Mouse (Mus musculus) heart, adult 2 months (tissue): Measurements from ENCODE around the gene Dnajc5.

ENCODE experiments used
- CTCF ChIP-seq: fragments of 200-600 bp; IDR thresholded peaks from 2 replicates; pipeline ENCODE4 v1.8.1; 2022; ENCODE audit warnings: antibody characterized with exemption, mild to moderate bottlenecking, moderate library complexity
- POLR2A ChIP-seq: fragments of 200-500 bp; IDR thresholded peaks from 2 replicates; pipeline ENCODE4 v1.6.1; 2011; ENCODE audit warnings: mild to moderate bottlenecking, low read depth, low read length, control low read depth; ENCODE audit not compliant: insufficient read depth

- no peak for TF ChIP-seq CTCF
- TF ChIP-seq POLR2A = no peak
These were observed 68.9 kb downstream of the Dnajc5 start for GRCm38 (mm10) chr2:181589011-181589731.
